Mouse (Mus musculus): ENCODE results near the gene Dok4.
"Not testable (repeated sequence)": the region's sequence is repeated elsewhere in the genome, so short reads cannot be mapped to it uniquely, and the experiment has no call there.

Gene Dok4

DNA sequence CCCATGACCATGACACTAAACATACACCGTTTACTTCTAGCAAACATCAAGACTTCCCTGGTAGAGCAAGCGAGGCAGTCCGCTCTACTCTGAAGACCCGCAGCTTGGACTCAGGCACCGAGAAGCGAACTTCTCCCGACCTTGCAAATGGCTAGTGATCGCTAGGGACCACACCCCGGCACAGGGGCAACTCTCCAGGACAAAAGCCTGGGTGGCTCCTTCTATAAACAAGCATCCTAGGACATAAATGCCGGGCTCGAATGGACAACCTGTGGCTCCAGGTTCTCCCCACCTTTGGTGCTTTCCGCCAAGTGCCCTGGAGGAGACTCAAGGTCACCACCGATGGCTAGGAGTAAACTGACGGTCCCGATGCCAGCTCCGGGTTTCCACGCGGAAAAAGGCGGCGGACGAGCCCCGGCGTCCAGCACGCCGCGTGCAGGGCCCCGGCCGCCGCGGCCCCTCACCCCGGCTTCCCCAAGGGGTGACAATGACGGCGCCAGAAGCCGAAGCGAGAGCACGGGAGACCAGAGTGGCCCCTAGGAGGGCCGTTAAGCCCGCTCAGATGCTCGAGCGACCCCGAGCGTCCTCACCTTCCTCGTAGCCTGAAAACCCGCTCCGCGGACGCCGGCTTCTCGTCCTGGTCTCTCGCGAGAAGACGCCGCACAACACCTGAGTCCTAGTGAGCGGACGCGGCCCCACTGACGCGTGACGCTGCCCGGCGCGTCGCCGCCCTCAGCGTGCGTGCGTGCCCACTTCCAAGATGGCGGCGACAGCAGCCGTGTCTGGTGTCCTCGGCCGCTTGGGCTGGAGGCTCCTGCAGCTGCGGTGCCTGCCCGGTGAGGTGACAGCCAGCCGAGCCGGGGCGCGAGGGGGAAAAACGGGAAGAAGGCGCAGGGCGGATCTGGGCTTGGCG, 38.2 kb downstream of the Dok4 start, which contains the start of the genes Coq9 and Ciapin1:
TSS of gene Coq9 (plus strand) at position 660 of the 913 bp plus-strand sequence.
TSS of gene Ciapin1 (minus strand) at position 697 of the 913 bp plus-strand sequence.
- DNase-seq (ENCODE audit: low spot score): peak; percentile 96

DNA sequence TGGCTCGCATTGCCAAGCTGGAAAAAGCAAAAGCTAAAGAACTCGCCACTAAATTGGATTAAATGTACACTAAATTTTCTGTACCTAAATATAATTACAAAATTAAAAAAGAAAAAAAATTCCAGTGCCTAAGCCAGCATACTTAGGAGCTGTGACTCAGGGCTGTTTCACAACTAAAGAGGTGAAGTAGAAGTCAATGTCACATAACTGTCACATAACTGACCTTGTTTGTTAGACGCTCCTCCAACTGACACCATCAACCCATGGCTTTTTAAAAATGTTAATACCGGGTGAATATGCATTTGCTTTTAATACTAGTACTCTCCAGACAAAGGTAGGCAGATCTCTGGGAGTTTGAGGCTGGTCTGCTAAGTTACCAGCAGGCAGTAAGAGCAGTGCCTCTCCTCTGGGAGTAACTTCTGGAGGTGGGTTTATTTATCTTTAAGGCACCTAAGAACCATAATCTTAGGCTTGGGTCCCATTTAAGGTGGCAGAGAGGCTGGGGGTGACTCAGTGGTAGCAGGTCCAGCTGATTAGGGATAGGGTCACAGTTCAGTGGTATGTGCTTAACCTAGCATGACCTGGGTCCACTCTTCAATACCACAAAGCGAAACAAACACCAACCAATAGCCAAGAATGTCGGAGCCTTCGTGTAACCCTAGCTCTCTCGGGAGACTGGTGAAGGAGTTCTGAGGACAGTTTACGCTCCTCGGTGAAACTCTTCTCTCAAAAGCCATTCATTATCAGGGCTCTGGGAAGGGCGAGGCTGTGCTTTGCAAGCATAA, 39.5 kb downstream of the Dok4 start:
- DNase-seq (ENCODE audit: low spot score): no peak

DNA sequence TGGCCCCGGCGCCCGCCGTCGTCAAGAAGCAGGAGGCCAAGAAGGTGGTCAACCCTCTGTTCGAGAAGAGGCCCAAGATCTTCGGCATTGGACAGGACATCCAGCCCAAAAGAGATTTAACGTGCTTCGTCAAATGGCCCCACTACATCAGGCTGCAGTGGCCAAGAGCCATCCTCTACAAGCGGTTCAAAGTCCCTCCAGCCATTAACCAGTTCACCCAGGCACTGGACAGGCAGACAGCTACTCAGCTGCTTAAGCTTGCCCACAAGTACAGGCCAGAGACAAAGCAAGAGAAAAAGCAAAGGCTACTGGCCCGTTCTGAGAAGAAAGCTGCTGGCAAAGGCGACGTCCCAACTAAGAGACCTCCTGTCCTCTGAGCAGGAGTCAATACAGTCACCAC, 40.4 kb downstream of the Dok4 start:
- not testable (repeated sequence) for DNase-seq (ENCODE audit: low spot score)

DNA sequence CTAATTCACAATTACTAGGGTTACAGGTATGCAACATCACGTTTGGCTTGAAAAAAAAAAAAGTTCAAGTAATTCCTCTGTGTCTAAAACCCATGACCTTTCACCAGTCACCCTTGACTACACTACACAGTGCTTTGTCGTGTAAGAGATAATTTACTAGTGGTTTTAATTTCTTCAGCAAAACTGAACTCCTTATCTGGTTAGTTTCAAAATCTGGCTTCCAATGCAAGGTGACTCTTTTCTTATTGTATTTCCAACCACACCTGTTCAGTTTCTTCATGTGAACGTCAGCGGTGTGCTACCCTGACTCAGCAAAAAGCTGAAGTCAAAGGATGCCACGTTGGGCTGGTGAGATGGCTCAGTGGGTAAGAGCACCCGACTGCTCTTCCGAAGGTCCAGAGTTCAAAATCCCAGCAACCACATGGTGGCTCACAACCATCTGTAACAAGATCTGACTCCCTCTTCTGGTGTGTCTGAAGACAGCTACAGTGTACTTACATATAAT, 42.2 kb downstream of the Dok4 start:
- not testable (repeated sequence) for DNase-seq (ENCODE audit: low spot score)

DNA sequence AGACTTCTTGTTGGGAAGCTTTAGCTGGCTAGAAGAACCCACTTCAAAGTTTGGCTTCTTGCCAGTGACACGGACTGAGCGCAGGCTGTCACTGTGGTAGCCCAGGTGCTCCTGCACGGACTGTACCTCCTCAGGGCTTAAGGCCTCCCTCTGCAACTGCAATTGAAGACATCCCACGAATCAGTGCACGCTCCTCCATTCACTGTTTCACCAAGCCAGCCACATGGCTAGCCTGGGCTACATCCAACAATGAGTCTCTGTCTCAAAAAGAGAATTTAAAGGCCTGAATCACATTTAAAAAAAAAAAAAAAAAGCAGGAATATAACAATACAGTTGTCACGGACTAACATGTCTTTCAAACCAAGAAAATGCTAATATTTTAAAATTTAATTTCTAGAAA, 47.8 kb downstream of the Dok4 start:
- DNase-seq (ENCODE audit: low spot score): no peak

DNA sequence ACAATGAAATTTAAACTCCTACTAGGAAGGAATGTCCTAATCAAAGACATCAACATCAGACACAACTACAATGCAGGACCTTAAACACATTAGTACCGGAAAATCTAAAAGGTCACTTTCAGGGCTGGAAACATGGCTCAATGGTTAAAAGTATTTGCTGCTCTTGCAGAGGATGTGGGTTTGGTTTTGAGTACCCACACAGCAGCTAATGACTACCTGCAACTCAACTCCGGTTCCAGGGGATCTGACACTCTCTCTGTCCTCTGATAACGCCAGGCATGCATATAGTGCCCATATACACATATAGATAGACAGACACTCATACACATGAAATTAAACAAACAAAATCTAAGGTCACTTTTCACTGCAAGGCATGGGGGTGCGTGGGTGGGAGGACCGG, 49.9 kb downstream of the Dok4 start:
- no peak for DNase-seq (ENCODE audit: low spot score)

DNA sequence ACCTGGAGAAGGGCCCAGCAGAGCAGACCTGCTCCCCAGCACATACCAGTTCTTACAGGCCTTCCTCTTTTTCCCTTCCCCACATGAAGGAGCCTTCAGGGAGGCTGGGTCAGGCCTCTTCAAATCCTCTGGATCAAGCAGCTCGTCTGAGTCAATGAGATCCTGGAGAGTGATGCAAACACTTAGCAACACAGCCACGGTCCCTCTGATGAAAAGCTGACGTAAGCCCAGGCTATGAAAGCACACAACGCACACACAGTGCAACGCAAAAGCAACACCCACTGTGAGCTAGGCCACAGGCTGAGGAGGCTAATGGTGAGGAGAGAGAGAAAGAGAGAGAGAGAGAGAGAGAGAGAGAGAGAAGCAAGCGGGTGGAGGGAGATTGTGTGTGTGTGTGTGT, 51.0 kb downstream of the Dok4 start:
- no peak for DNase-seq (ENCODE audit: low spot score)

DNA sequence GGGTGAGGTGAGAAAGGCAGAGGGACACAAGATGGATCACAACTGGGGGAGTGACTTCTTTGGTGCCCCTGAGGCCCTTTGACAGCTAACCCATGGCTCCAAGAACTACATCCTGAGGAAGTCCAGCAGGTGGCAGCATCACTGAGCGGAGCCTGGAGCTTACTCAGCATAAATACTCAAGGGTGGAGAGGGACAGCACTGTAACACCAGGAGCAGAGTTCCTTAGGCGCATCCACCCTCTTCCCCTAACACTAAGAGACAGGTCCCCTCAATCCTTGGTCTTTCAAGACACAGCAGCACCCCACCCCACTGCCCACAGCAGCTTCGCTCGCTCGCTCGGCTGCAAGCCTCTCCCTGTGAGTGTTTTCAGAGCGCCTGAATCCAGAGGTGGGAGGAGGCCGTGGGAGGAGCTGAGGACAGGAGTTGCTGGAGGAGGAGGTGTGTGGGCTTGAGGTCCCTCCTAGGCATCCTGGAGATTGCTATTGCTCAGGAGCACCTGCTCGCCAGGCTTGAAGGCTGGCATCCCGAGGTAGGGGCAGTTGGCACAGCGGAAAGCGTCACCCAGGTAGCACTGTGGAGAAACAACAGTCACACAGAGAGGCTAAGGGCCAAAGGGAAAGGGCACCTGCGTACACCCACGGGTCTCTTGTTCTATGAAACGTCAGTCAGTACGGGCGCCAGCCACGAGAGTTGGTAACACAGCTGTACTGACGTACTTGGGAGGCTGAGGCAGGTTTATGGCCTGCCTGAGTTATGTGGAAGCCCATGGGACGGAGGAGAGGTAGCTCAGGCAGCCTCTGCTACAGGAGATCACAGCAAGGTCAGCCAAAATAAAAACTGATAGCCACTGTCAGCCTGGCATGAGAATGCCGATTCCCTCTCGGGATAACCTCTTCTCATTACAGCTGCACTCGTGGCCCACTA, 53.2 kb downstream of the Dok4 start:
- peak; percentile 62 for DNase-seq (ENCODE audit: low spot score)

DNA sequence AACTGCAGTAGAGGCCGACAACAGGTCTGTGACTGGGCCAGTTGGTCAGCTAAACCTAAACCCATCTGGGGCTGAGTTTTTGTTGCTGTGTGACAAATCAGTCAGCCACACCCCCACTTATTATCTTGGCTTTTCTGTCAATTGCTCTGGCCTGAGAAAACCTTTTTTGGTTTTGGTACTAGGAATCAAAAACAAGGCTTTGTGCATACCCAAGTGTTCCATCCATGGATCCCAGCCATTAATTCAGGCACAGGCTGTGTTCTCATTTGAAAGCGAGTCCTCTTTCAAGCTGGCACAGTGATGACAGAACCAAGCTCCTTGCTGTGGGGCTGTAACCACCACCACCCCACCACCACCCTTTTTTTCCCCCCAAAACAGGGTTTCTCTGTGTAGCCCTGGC, 54.7 kb downstream of the Dok4 start:
- no peak for DNase-seq (ENCODE audit: low spot score)

DNA sequence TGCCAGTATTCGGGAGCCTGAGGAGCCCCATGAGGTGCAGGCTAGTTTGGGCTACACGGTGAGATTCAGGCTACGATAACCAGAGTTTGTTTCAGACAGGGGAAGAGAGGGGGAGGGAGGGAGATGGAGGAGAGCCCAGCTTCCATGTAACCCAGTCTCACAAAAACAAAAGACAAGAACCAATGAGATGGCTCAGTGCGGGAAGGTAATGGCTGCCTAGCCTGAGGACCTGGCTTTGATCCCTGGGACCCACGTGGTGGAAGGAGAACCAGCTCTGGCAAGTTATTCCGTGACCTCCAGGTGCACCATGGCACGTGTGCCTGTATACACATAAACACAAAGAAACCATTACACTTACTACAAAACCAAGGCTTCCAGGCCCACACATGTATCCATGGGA, 55.6 kb downstream of the Dok4 start:
- no peak for DNase-seq (ENCODE audit: low spot score)

DNA sequence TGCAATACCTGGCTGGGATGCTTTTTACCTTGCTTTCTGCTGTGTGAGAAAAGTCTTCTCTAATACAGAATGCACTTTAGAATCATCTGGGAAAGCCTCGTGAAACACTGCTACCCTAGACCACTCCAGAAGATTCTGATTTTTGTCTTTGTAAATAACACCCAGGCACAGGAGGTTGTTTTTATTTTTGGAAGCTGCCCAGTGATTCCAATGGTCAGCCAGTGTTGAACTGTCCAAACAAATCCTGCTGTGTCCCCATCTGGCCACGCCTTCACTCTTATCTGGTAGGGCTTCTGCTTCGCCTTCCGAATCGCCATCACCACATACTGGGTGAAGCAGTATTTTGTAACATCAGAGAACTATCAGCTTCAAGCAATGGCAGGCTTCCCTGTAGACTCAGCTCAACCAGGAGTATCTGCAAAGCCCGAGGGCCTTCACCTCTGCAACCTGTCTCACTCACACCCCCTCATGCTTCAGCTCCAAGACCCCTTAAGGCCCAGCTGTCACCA, 56.4 kb downstream of the Dok4 start:
- DNase-seq (ENCODE audit: low spot score): no peak

DNA sequence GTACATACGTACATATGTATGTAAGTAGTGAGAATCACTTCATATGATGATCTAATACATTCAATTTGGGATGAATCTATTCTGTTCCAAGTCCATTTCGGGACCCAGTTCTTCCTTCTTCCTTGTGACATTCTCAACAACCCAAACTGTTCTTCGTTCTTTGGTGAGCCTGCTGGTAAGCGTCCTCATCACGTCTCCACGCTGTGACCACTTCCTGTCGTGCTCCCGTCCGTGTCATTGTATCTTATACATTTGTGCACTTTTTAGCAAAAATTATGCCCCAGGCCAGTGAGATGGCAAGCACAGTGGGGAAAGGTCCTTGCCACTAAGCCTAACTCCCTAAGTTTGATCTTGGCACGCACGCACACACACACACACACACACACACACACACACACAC, 58.2 kb downstream of the Dok4 start:
- DNase-seq (ENCODE audit: low spot score): no peak

DNA sequence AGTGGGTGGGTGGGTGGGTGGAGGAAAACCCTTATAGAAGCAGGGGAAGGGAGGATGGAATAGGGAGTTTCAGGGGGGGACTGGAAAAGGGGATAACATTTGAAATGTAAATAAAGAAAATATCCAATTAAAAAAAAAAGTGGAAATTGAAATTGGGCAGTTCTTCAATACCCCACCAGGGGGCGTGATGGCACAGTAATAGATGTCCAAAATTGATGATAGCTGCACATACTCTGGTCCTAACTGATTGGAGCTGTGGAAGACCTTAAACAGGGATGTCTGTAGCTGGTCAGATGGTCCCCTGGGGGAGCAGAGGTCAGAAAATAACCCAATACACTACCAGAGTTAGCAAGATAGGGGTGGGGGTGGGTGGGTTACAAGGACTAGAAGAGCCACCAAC, 61.6 kb downstream of the Dok4 start:
- DNase-seq (ENCODE audit: low spot score): no peak

Measured in urinary bladder, postnatal 14 days (tissue).